Mouse (Mus musculus): ENCODE measurements around the gene Hdac7. TPM values are rescaled to one million over a fixed set of nuclear protein-coding genes. Genes with fewer than 3 reads are reported as not detected.

Gene Hdac7
- polyA plus RNA-seq (2012; rRNA removed), result 79.3 and 113 TPM in 2 replicates
- polyA plus RNA-seq (2014; fragmentation: Nextera tagmentation; extraction: Ambion mirVana), result 36.5 and 39.5 TPM in 2 replicates

GRCm38 (mm10) chr15:97844037-97845034 is at the start of gene Hdac7:
Hdac7 (minus strand) TSS chr15:97844502.
- H3K27ac ChIP-seq (replicated peaks; ENCODE audit: low read depth, low read length), result no peak within 1 kb of the TSS
- no peak within 1 kb of the TSS for H3K4me3 ChIP-seq (replicated peaks; ENCODE audit: low read length)
- no peak within 1 kb of the TSS for H3K9ac ChIP-seq (ENCODE audit: low read depth, low read length, severe bottlenecking)
- no peaks in the 10 kb centered on the region for H3K27me3 ChIP-seq (ENCODE audit: control insufficient read depth, insufficient read depth, low read length)
- DNase-seq (ENCODE audit: low spot score) (no peak), ATAC-seq (ENCODE audit: low FRiP score, low read depth) (no peak)
- TF ChIP-seq POLR2A (IDR thresholded peaks at IDR 0.05; ENCODE audit: borderline replicate concordance, extremely low read depth, insufficient read depth, insufficient read length), result no peak
- H3K9me3 ChIP-seq (ENCODE audit: control insufficient read depth, low read length), result no peaks in the 10 kb centered on the region
- 65% methylated on average over 19 of the region's 19 CpGs for WGBS
- H3K4me1 ChIP-seq (ENCODE audit: control insufficient read depth, insufficient read depth, low read length), result peaks cover 14% of the 10 kb centered on the region
- H3K36me3 ChIP-seq (ENCODE audit: control insufficient read depth, insufficient read depth, low read length), result no peaks in the 10 kb centered on the region
- H3K4me2 ChIP-seq (replicated peaks; ENCODE audit: low read depth, low read length, severe bottlenecking), result no peak within 1 kb of the TSS

- WGBS, result 76% methylated on average over 8 of the region's 8 CpGs
- Histone ChIP-seq H3K4me3 (replicated peaks; ENCODE audit: low read length) (no peak overlapping the region), H3K9ac (ENCODE audit: low read depth, low read length, severe bottlenecking) (no peak overlapping the region), H3K27ac (replicated peaks; ENCODE audit: low read depth, low read length) (no peak overlapping the region), H3K4me1 (ENCODE audit: control insufficient read depth, insufficient read depth, low read length) (peaks cover 3% of the 10 kb centered on the region; the same call in 1 of the 2 replicates), H3K36me3 (ENCODE audit: control insufficient read depth, insufficient read depth, low read length) (no peaks in the 10 kb centered on the region), H3K9me3 (ENCODE audit: control insufficient read depth, low read length) (no peaks in the 10 kb centered on the region), H3K27me3 (ENCODE audit: control insufficient read depth, insufficient read depth, low read length) (no peaks in the 10 kb centered on the region), H3K4me2 (replicated peaks; ENCODE audit: low read depth, low read length, severe bottlenecking) (no peak overlapping the region)
- TF ChIP-seq POLR2A (IDR thresholded peaks at IDR 0.05; ENCODE audit: borderline replicate concordance, extremely low read depth, insufficient read depth, insufficient read length), result no peak
- DNase-seq (ENCODE audit: low spot score) (no peak), ATAC-seq (ENCODE audit: low FRiP score, low read depth) (no peak)
Measured at GRCm38 (mm10) chr15:97892506-97892905, 48.2 kb upstream of the Hdac7 start.

- H3K4me1 ChIP-seq (ENCODE audit: control insufficient read depth, insufficient read depth, low read length), result no peaks in the 10 kb centered on the region
- no peaks in the 10 kb centered on the region for H3K36me3 ChIP-seq (ENCODE audit: control insufficient read depth, insufficient read depth, low read length)
- H3K9me3 ChIP-seq (ENCODE audit: control insufficient read depth, low read length), result no peaks in the 10 kb centered on the region
- H3K4me3 ChIP-seq (replicated peaks; ENCODE audit: low read length), result no peak overlapping the region
- 94% methylated on average over 10 of the region's 10 CpGs for WGBS
- ATAC-seq (ENCODE audit: low FRiP score, low read depth), result no peak
- no peaks in the 10 kb centered on the region for H3K27me3 ChIP-seq (ENCODE audit: control insufficient read depth, insufficient read depth, low read length)
- DNase-seq (ENCODE audit: low spot score), result no peak
- no peak overlapping the region for H3K4me2 ChIP-seq (replicated peaks; ENCODE audit: low read depth, low read length, severe bottlenecking)
- H3K9ac ChIP-seq (ENCODE audit: low read depth, low read length, severe bottlenecking), result no peak overlapping the region
- TF ChIP-seq POLR2A (IDR thresholded peaks at IDR 0.05; ENCODE audit: borderline replicate concordance, extremely low read depth, insufficient read depth, insufficient read length), result no peak
- no peak overlapping the region for H3K27ac ChIP-seq (replicated peaks; ENCODE audit: low read depth, low read length)
Measured at GRCm38 (mm10) chr15:97890450-97890849, 46.1 kb upstream of the Hdac7 start.

GRCm38 (mm10) chr15:97890017-97890416 is 45.7 kb upstream of the Hdac7 start:
- Histone ChIP-seq H3K27ac (replicated peaks; ENCODE audit: low read depth, low read length) (no peak overlapping the region), H3K4me1 (ENCODE audit: control insufficient read depth, insufficient read depth, low read length) (no peaks in the 10 kb centered on the region), H3K27me3 (ENCODE audit: control insufficient read depth, insufficient read depth, low read length) (no peaks in the 10 kb centered on the region), H3K4me2 (replicated peaks; ENCODE audit: low read depth, low read length, severe bottlenecking) (no peak overlapping the region), H3K4me3 (replicated peaks; ENCODE audit: low read length) (no peak overlapping the region), H3K36me3 (ENCODE audit: control insufficient read depth, insufficient read depth, low read length) (no peaks in the 10 kb centered on the region), H3K9me3 (ENCODE audit: control insufficient read depth, low read length) (no peaks in the 10 kb centered on the region), H3K9ac (ENCODE audit: low read depth, low read length, severe bottlenecking) (no peak overlapping the region)
- DNase-seq (ENCODE audit: low spot score) (no peak), ATAC-seq (ENCODE audit: low FRiP score, low read depth) (no peak)
- 66% methylated on average over 11 of the region's 11 CpGs for WGBS
- no peak for TF ChIP-seq POLR2A (IDR thresholded peaks at IDR 0.05; ENCODE audit: borderline replicate concordance, extremely low read depth, insufficient read depth, insufficient read length)

GRCm38 (mm10) chr15:97887541-97888016 is 43.3 kb upstream of the Hdac7 start:
- H3K27ac ChIP-seq (replicated peaks; ENCODE audit: low read depth, low read length), result no peak overlapping the region
- no peak overlapping the region for H3K4me2 ChIP-seq (replicated peaks; ENCODE audit: low read depth, low read length, severe bottlenecking)
- no peak for ATAC-seq (ENCODE audit: low FRiP score, low read depth)
- 79% methylated on average over 10 of the region's 10 CpGs for WGBS
- no peaks in the 10 kb centered on the region for H3K4me1 ChIP-seq (ENCODE audit: control insufficient read depth, insufficient read depth, low read length)
- H3K9ac ChIP-seq (ENCODE audit: low read depth, low read length, severe bottlenecking), result no peak overlapping the region
- no peaks in the 10 kb centered on the region for H3K27me3 ChIP-seq (ENCODE audit: control insufficient read depth, insufficient read depth, low read length)
- H3K36me3 ChIP-seq (ENCODE audit: control insufficient read depth, insufficient read depth, low read length), result no peaks in the 10 kb centered on the region
- no peak for DNase-seq (ENCODE audit: low spot score)
- no peaks in the 10 kb centered on the region for H3K9me3 ChIP-seq (ENCODE audit: control insufficient read depth, low read length)
- no peak overlapping the region for H3K4me3 ChIP-seq (replicated peaks; ENCODE audit: low read length)
- no peak for TF ChIP-seq POLR2A (IDR thresholded peaks at IDR 0.05; ENCODE audit: borderline replicate concordance, extremely low read depth, insufficient read depth, insufficient read length)
